Mouse (Mus musculus) heart, adult 2 months (tissue): Measurements from ENCODE around the gene 9230112D13Rik. TPM values are rescaled to one million over a fixed set of nuclear protein-coding genes. Genes with fewer than 3 reads are reported as not detected.

Experiments used
- DNase-seq, 2 experiments: peaks; one replicate each; pipeline ENCODE4 v3.0.0; 2021
- H3K27ac ChIP-seq: fragments of 200-600 bp; 2 replicates; pipeline ENCODE4 v1.8.1; 2022
- H3K27me3 ChIP-seq: fragments of 200-500 bp; 2 replicates; pipeline ENCODE4 v1.6.1; 2012; ENCODE audit warnings: mild to moderate bottlenecking, low read length, inconsistent platforms, mixed read lengths; ENCODE audit not compliant: control insufficient read depth, insufficient read depth
- H3K36me3 ChIP-seq: fragments of 200-500 bp; 2 replicates; pipeline ENCODE4 v1.6.1; 2012; ENCODE audit warnings: low read length, inconsistent platforms; ENCODE audit not compliant: control insufficient read depth, insufficient read depth
- H3K4me1 ChIP-seq: fragments of 200-500 bp; 2 replicates; pipeline ENCODE4 v1.6.1; 2011; ENCODE audit warnings: low read length; ENCODE audit not compliant: control insufficient read depth, insufficient read depth
- H3K4me3 ChIP-seq: fragments of 200-600 bp; 2 replicates; pipeline ENCODE4 v1.8.1; 2022
- H3K79me2 ChIP-seq: fragments of 200-500 bp; replicated peaks from 2 replicates; pipeline ENCODE4 v1.6.1; 2012; ENCODE audit warnings: mild to moderate bottlenecking, inconsistent platforms, low read length, moderate library complexity, mixed read lengths; ENCODE audit not compliant: control insufficient read depth, insufficient read depth
- H3K9ac ChIP-seq: fragments of 200-500 bp; 2 replicates; pipeline ENCODE4 v1.6.1; 2012; ENCODE audit warnings: low read depth, mild to moderate bottlenecking, control low read depth, inconsistent platforms, low read length, mixed read lengths
- CTCF ChIP-seq: fragments of 200-600 bp; IDR thresholded peaks from 2 replicates; pipeline ENCODE4 v1.8.1; 2022; ENCODE audit warnings: antibody characterized with exemption, mild to moderate bottlenecking, moderate library complexity
- EP300 ChIP-seq: fragments of 200-500 bp; IDR thresholded peaks from 2 replicates; pipeline ENCODE4 v1.6.1; 2011; ENCODE audit warnings: low read depth, low read length, control low read depth; ENCODE audit not compliant: insufficient read depth
- POLR2A ChIP-seq: fragments of 200-500 bp; IDR thresholded peaks from 2 replicates; pipeline ENCODE4 v1.6.1; 2011; ENCODE audit warnings: mild to moderate bottlenecking, low read depth, low read length, control low read depth; ENCODE audit not compliant: insufficient read depth
- WGBS: fragments of 180-500 bp; shearing (Covaris S2); methylation state at CpG from one replicate; pipeline ENCODE4 v1.1.7; 2018; 5-methylcytosine and 5-hydroxymethylcytosine counted together
- intact Hi-C: fragments of 180-260 bp; cut with DNase I; formaldehyde crosslinking; loops from one replicate; pipeline ENCODE4 v1.15.1; 2025
- polyA plus RNA-seq: library from polyadenylated mRNA; depleted of rRNA; stranded (reverse); fragments of >200 nt; gene quantifications from 2 replicates; pipeline ENCODE4 v1.2.3, GENCODE M21; 2012
- total RNA-seq, 2 experiments: library from RNA; stranded (reverse); gene quantifications; 2 replicates each; pipeline ENCODE4 v1.2.3; 2021

The 9230112D13Rik gene
- total and polyA plus RNA-seq, 3 experiments = not detected

GRCm38 (mm10) chr14:34516960-34517577 lies 5.5 kb downstream of the 9230112D13Rik start:
- TF ChIP-seq CTCF (no peak), POLR2A (no peak), EP300 (no peak)
- no peak for DNase-seq
- intact Hi-C loops = loop anchor here (5.0 kb wide), 1 partner anchor 40 kb away; no protein-coding TSS in a partner anchor
- no peak overlapping the region for H3K4me3 ChIP-seq
- H3K36me3 ChIP-seq = no peaks in the 10 kb centered on the region
- no peaks in the 10 kb centered on the region for H3K79me2 ChIP-seq
- WGBS = 75% methylated on average over 10 of the region's 10 CpGs
- no peak overlapping the region for H3K27ac ChIP-seq
- peaks cover 3% of the 10 kb centered on the region for H3K4me1 ChIP-seq
- H3K27me3 ChIP-seq = peaks cover 2% of the 10 kb centered on the region
- H3K9ac ChIP-seq = no peak overlapping the region

- 73% methylated on average over 5 of the region's 5 CpGs for WGBS
- DNase-seq = no peak
- Histone ChIP-seq H3K27ac (no peak overlapping the region), H3K9ac (no peak overlapping the region), H3K36me3 (no peaks in the 10 kb centered on the region), H3K79me2 (no peaks in the 10 kb centered on the region), H3K27me3 (peaks cover 2% of the 10 kb centered on the region), H3K4me1 (peaks cover 3% of the 10 kb centered on the region), H3K4me3 (no peak overlapping the region)
- TF ChIP-seq CTCF (no peak), POLR2A (no peak), EP300 (no peak)
- intact Hi-C loops = loop anchor here (5.0 kb wide), 1 partner anchor 39 kb away; no protein-coding TSS in a partner anchor
Measured at GRCm38 (mm10) chr14:34515860-34516259, 6.7 kb downstream of the 9230112D13Rik start.

GRCm38 (mm10) chr14:34514120-34514519 lies 8.5 kb downstream of the 9230112D13Rik start:
- no peaks in the 10 kb centered on the region for H3K36me3 ChIP-seq
- no peaks in the 10 kb centered on the region for H3K79me2 ChIP-seq
- peak in 1 of 2 experiments; percentile 50 for DNase-seq
- intact Hi-C loops = no loop called here
- H3K4me1 ChIP-seq = peaks cover 3% of the 10 kb centered on the region
- no peak for TF ChIP-seq EP300
- TF ChIP-seq CTCF = peak; percentile 45
- peak overlapping the region; percentile 18 for H3K27ac ChIP-seq
- H3K27me3 ChIP-seq = no peaks in the 10 kb centered on the region
- 20% methylated on average over 6 of the region's 6 CpGs for WGBS
- H3K4me3 ChIP-seq = no peak overlapping the region
- H3K9ac ChIP-seq = no peak overlapping the region

- no peaks in the 10 kb centered on the region for H3K79me2 ChIP-seq
- no peak for DNase-seq
- 78% methylated on average over 4 of the region's 4 CpGs for WGBS
- H3K27ac ChIP-seq = no peak overlapping the region
- TF ChIP-seq CTCF (no peak), POLR2A (no peak), EP300 (no peak)
- H3K4me3 ChIP-seq = no peak overlapping the region
- no peak overlapping the region for H3K9ac ChIP-seq
- no peaks in the 10 kb centered on the region for H3K36me3 ChIP-seq
- intact Hi-C loops = no loop called here
- no peaks in the 10 kb centered on the region for H3K27me3 ChIP-seq
- H3K4me1 ChIP-seq = peaks cover 5% of the 10 kb centered on the region
Measured at GRCm38 (mm10) chr14:34512602-34513001, 10.0 kb downstream of the 9230112D13Rik start.

GRCm38 (mm10) chr14:34511901-34512300 lies 10.7 kb downstream of the 9230112D13Rik start:
- peaks cover 5% of the 10 kb centered on the region for H3K4me1 ChIP-seq

GRCm38 (mm10) chr14:34508842-34509439 lies 13.7 kb downstream of the 9230112D13Rik start:
- Histone ChIP-seq H3K36me3 (peaks cover 4% of the 10 kb centered on the region), H3K9ac (no peak overlapping the region; the same call in 1 of the 2 replicates), H3K27ac (peak overlapping the region; percentile 26; the same call in 1 of the 2 replicates), H3K27me3 (no peaks in the 10 kb centered on the region), H3K79me2 (no peaks in the 10 kb centered on the region), H3K4me3 (no peak overlapping the region), H3K4me1 (peaks cover 5% of the 10 kb centered on the region)
- WGBS = 28% methylated on average over 7 of the region's 7 CpGs
- intact Hi-C loops = no loop called here
- TF ChIP-seq EP300 (no peak), CTCF (no peak), POLR2A (no peak)
- DNase-seq = no peak

More at GRCm38 (mm10) chr14:34511901-34512300, 10.7 kb downstream of the 9230112D13Rik start:
- no peak overlapping the region for H3K27ac ChIP-seq
- no peak overlapping the region for H3K4me3 ChIP-seq
- WGBS = 37% methylated on average over 11 of the region's 11 CpGs
- no peaks in the 10 kb centered on the region for H3K27me3 ChIP-seq
- no peak overlapping the region for H3K9ac ChIP-seq
- TF ChIP-seq EP300 = no peak
- no peak for TF ChIP-seq POLR2A
- TF ChIP-seq CTCF = no peak
- H3K36me3 ChIP-seq = no peaks in the 10 kb centered on the region
- intact Hi-C loops = no loop called here
- DNase-seq = no peak
- H3K79me2 ChIP-seq = no peaks in the 10 kb centered on the region
